Mouse (Mus musculus) stomach, embryonic 16.5 days (tissue): ENCODE data around the gene Dot1l. TPM values are rescaled to one million over a fixed set of nuclear protein-coding genes. Genes with fewer than 3 reads are reported as not detected.

Source experiments
- ATAC-seq: fragments of 200-750 bp; cut with Nextera tagmentation; 2 replicates; pipeline ENCODE4 v1.8.0; 2017; ENCODE audit warnings: moderate number of reproducible peaks, moderate TSS enrichment; ENCODE audit not compliant: insufficient read depth, low FRiP score
- H3K27ac ChIP-seq: fragments of 300-500 bp; sonication (generic); 2 replicates; pipeline ENCODE4 v1.5.1; 2014; ENCODE audit warnings: low read length
- H3K27me3 ChIP-seq: fragments of 300-500 bp; sonication (generic); 2 replicates; pipeline ENCODE4 v1.6.1; 2014; ENCODE audit warnings: low read length, control low read depth, mixed read lengths; ENCODE audit not compliant: control insufficient read depth, insufficient read depth
- H3K36me3 ChIP-seq: fragments of 300-500 bp; sonication (generic); 2 replicates; pipeline ENCODE4 v1.6.1; 2014; ENCODE audit warnings: low read length; ENCODE audit not compliant: control insufficient read depth, insufficient read depth
- H3K4me1 ChIP-seq: fragments of 300-500 bp; sonication (generic); 2 replicates; pipeline ENCODE4 v1.6.1; 2014; ENCODE audit warnings: low read length, control low read depth, mixed read lengths; ENCODE audit not compliant: control insufficient read depth, insufficient read depth
- H3K4me2 ChIP-seq: fragments of 300-500 bp; sonication (generic); 2 replicates; pipeline ENCODE4 v1.6.1; 2014; ENCODE audit warnings: low read depth, low read length, mixed read lengths
- H3K4me3 ChIP-seq: fragments of 300-500 bp; sonication (generic); replicated peaks from 2 replicates; pipeline ENCODE4 v1.5.1; 2014; ENCODE audit warnings: mild to moderate bottlenecking, low read length
- H3K9ac ChIP-seq: fragments of 300-500 bp; sonication (generic); 2 replicates; pipeline ENCODE4 v1.6.1; 2014; ENCODE audit warnings: low read length
- H3K9me3 ChIP-seq: fragments of 300-500 bp; sonication (generic); replicated peaks from 2 replicates; pipeline ENCODE4 v1.6.1; 2016; ENCODE audit warnings: low read length, control low read depth; ENCODE audit not compliant: control insufficient read depth
- WGBS: fragments of 180-500 bp; shearing (Covaris S2); extraction: QIAGEN DNeasy Blood & Tissue Kit; methylation state at CpG from one replicate; pipeline ENCODE4 v1.1.7; 2014; 5-methylcytosine and 5-hydroxymethylcytosine counted together
- polyA plus RNA-seq: library from polyadenylated mRNA; unstranded; fragments of >200 nt; fragmentation: Nextera tagmentation; extraction: Ambion mirVana; gene quantifications from 2 replicates; pipeline ENCODE4 v1.2.1, GENCODE M21; 2015

Dot1l gene
- polyA plus RNA-seq, 1 experiment from 2014 or later: 13.9 TPM

DNA sequence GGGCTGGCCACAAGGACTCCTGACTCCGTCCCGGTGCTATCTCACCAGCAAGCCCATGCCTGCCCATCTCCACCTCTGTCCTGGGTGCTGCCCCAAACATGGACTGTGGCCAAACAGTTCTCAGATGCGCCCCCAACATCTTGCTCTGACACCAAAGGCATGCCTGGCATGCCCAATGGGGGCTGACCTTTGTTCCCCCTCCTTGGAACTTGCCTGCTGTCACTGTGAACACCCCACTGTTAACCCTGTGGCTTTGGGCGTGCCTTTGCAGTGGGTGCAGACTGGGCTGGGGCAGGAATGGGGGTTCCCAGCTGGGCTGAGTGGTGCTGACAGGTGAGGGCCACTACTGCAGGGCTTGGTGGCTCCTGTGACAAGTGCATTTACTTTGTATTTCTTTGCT lies 38.8 kb downstream of the Dot1l start:
- ATAC-seq: no peak
- Histone ChIP-seq H3K27ac (no peak overlapping the region), H3K4me2 (no peak overlapping the region), H3K27me3 (no peaks in the 10 kb centered on the region), H3K4me1 (peaks cover 14% of the 10 kb centered on the region; the same call in 1 of the 2 replicates), H3K9ac (no peak overlapping the region), H3K9me3 (no peaks in the 10 kb centered on the region), H3K4me3 (no peak overlapping the region), H3K36me3 (peaks cover 29% of the 10 kb centered on the region)
- 75% methylated on average over 4 of the region's 4 CpGs for WGBS

DNA sequence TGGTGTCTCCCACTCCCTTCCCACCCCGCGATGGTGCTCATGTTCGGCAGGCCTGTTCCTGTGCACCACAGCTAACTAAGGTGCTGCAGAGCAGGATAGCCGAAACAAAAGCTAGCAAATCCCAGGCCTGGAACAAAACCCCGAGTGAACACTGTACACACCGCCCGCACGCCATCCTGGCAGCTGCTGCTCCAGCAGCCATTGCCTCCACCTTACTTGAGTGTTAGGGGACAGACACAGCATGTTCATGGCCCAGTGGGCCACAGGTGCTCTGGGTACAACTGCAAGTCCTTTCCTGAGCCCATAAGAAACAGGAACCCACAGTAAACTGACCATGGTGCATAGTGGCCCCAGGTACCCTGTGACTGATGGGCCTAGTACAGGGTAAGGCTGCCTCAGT lies 39.7 kb downstream of the Dot1l start:
- H3K9ac ChIP-seq: no peak overlapping the region
- H3K9me3 ChIP-seq: no peaks in the 10 kb centered on the region
- H3K4me1 ChIP-seq: peaks cover 20% of the 10 kb centered on the region
- H3K4me2 ChIP-seq: no peak overlapping the region
- no peaks in the 10 kb centered on the region for H3K27me3 ChIP-seq
- 78% methylated on average over 8 of the region's 8 CpGs for WGBS
- no peak overlapping the region for H3K4me3 ChIP-seq
- no peak for ATAC-seq
- H3K36me3 ChIP-seq: peaks cover 25% of the 10 kb centered on the region
- no peak overlapping the region for H3K27ac ChIP-seq

DNA sequence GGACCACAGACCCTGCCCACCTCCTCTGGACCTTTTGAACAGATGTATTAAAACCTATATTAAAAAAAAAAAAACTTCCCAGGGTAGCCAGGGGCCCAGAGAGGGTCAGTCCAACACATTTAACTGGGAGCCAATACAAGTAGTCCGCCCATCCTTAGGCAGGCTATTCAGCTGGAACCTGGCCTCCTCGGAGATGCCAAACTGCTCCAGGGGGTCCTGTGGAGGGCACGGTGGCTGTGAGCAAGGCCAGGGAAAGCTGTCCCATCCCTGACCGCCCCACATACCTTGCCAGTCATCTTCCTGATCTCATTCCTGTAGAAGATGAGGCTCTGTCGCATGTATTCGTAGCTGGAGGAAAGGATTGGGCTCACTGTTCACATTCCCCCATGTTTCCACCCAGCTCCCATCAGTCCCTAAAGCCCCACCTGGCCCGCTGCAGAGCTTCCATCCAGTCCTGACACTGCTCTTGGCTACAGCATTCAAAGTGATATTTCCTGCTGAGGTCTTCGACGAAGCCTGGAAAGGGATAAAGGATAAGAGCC lies 41.4 kb downstream of the Dot1l start:
- H3K4me1 ChIP-seq: peaks cover 26% of the 10 kb centered on the region
- peaks cover 11% of the 10 kb centered on the region; the same call in 1 of the 2 replicates for H3K36me3 ChIP-seq
- H3K4me2 ChIP-seq: peak overlapping the region; percentile 79; the same call in 1 of the 2 replicates
- H3K27me3 ChIP-seq: no peaks in the 10 kb centered on the region
- 85% methylated on average over 9 of the region's 9 CpGs for WGBS
- no peak overlapping the region for H3K27ac ChIP-seq
- no peaks in the 10 kb centered on the region for H3K9me3 ChIP-seq
- no peak for ATAC-seq
- peak overlapping the region; percentile 94; the same call in 1 of the 2 replicates for H3K4me3 ChIP-seq
- H3K9ac ChIP-seq: peak overlapping the region; percentile 99; the same call in 1 of the 2 replicates

DNA sequence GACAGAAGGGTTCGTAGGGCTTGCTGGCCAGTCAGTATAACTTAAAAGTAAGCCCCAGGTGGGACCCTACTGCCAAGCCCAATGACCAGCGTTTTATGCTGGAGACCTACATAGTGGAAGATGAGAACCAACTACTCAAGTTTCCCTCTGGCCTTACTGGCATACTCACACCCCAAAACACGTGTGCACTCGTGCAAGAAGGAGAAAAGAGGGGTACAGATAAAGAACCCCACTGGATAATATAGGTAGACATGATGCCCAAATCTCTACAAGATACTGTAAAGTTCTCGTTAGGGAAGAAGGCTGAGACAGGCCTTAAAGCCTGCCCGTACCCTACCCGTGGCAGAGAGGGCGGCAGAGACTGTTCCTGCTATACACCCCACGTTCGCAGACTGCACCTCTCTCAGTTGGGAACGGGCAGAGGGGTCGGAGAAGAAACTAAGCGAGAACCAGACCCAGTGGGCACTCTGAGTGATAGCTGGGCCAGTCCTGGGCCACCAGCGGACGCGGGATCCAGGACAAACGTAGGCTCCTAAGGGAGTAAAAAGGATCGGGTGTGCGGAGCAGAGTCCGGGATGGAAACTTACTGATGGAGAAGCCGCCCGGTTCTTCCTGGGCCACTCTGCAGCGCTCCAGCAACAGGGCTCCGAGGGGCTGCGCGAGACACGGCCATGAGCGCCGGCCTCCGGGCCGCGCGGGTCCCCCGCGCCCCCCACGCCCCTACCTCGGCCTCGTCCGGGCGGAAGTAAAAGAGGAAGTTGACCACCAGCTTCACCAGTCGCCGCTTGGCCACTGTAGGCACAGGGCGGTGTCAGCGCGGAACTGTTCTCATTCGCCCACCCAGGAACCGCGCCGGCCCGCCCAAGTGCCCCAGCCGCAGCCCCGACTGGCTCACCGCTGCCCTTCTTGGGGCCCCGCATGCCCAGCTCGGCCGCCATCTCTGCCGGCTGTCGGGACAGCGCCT lies 42.5 kb downstream of the Dot1l start:
- peaks cover 21% of the 10 kb centered on the region for H3K4me1 ChIP-seq
- ATAC-seq: peak; percentile 42
- no peaks in the 10 kb centered on the region for H3K9me3 ChIP-seq
- 3% methylated on average over 48 of the region's 59 CpGs for WGBS
- peaks cover 12% of the 10 kb centered on the region; the same call in 1 of the 2 replicates for H3K36me3 ChIP-seq
- no peaks in the 10 kb centered on the region for H3K27me3 ChIP-seq
- peak overlapping the region; percentile 94 for H3K4me3 ChIP-seq
- H3K9ac ChIP-seq: peak overlapping the region; percentile 99
- peak overlapping the region; percentile 98 for H3K27ac ChIP-seq
- H3K4me2 ChIP-seq: peak overlapping the region; percentile 79

DNA sequence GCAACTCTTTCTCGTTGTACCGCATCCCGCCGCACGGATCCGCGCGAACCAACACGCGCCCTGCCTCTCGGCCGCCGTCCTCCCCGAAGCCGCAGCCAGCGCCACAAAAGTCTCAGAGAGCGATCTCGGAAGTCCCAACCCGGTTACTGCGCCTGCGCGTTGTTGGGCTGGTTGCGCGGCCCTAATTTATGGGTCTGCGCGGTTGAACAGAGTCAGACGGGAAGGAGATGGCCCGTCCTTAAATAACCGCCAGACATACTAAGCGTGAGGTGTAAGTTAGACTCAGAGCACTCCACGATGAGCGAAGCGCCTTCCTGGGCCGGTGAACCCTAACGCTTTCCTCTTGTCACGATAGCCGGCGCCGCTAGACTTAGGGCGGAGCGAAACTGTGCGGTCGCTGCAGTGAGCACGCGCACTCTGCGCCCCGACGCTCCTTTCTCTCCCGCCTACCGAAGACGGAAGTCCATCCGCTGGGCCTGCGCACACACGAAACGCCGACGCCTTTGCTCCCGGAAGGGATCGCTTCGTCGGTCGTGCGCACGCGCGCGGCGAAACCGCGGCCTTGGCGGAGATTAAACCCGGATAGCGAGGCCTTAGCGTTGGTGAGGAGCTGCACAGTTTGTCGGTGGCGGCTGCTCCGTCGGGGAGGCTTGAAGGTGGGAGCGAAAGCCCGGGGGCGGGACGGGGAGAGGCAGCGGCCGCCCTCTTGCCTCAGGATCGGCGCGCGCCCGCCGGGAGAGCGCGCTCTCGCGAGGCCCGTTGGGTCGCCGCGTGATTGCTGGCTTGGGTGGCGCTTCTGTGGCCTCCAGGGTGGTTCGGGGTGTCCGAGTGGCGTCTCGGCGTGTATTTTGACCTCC lies 43.4 kb downstream of the Dot1l start, which contains the start of the genes Sf3a2 and Plekhj1:
Sf3a2 (plus strand) TSS at position 49 of the 857 bp plus-strand sequence.
Plekhj1 (minus strand) TSS at position 477 of the 857 bp plus-strand sequence.
- peak within 1 kb of the TSS; percentile 98 for H3K27ac ChIP-seq
- H3K9ac ChIP-seq: peak within 1 kb of the TSS; percentile 99
- peaks cover 21% of the 10 kb centered on the region; the same call in 1 of the 2 replicates for H3K36me3 ChIP-seq
- under 1% methylated on average over 104 of the region's 104 CpGs for whole genome bisulfite sequencing
- no peaks in the 10 kb centered on the region for H3K9me3 ChIP-seq
- peaks cover 21% of the 10 kb centered on the region for H3K4me1 ChIP-seq
- H3K27me3 ChIP-seq: no peaks in the 10 kb centered on the region
- H3K4me2 ChIP-seq: peak within 1 kb of the TSS; percentile 90
- peak within 1 kb of the TSS; percentile 94 for H3K4me3 ChIP-seq
- peak; percentile 94 for ATAC-seq

DNA sequence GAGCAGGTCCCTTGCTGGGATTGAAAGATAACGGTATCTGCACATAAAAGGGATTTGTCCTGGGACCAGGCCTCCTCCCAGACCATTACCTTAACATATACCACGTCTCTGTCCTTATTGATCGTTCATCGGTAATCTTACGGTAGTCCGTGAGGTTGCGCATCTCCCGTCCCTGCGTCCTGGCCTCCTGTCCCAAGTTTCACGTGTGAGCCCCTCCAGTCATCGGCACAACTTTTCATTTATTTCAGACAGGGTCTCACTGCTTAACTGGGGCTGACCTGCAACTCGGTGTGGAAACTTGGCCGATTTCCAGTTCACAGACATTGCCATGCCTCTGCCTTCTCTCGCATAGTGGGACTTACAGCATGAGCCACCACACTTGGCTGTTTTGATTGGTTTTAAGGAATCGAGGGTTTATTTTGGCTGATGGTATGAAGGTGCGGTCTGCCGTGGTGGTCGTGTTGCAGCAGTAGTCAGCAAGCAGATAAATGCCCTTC lies 44.1 kb downstream of the Dot1l start:
- H3K9ac ChIP-seq: peak overlapping the region; percentile 99
- 1% methylated on average over 18 of the region's 18 CpGs for WGBS
- H3K36me3 ChIP-seq: peaks cover 23% of the 10 kb centered on the region
- peak overlapping the region; percentile 94 for H3K4me3 ChIP-seq
- ATAC-seq: no peak
- H3K27ac ChIP-seq: peak overlapping the region; percentile 98
- H3K27me3 ChIP-seq: no peaks in the 10 kb centered on the region
- H3K4me2 ChIP-seq: peak overlapping the region; percentile 90
- H3K9me3 ChIP-seq: no peaks in the 10 kb centered on the region
- peaks cover 21% of the 10 kb centered on the region for H3K4me1 ChIP-seq

DNA sequence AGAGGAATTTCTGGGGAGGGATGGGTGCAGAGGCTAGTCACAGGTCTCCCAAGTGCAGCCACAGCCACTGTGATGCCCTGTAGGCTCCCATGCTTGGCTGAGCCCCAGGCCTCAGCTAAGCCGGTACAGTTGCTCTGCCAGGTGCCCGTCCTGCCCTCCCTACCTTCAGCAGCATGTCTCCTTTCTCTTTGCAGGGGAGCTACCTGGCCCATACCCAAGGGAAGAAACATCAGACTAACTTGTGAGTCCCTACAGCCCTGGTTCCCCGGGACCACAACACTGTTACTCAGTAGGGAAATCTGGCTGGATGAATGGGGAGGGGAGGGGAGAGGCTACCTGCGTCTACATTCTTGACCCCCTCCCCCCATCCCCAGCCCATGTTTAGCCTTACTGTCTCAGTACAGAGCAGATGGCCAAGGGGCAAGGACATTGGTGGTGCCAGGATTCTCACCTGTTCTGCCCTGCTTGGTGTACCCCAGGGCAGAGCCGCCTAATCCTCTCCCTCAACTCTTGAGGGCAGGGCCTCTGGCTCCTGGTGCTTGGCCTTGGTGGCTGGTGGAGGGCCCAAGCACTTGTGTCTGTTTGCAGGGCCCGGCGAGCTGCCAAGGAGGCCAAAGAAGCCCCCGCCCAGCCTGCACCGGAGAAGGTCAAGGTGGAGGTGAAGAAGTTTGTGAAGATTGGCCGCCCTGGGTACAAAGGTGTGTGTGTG lies 47.4 kb downstream of the Dot1l start:
- Histone ChIP-seq H3K9ac (no peak overlapping the region), H3K27ac (no peak overlapping the region), H3K27me3 (no peaks in the 10 kb centered on the region), H3K4me3 (no peak overlapping the region), H3K4me2 (no peak overlapping the region), H3K9me3 (no peaks in the 10 kb centered on the region), H3K4me1 (peaks cover 21% of the 10 kb centered on the region), H3K36me3 (peaks cover 26% of the 10 kb centered on the region)
- 90% methylated on average over 10 of the region's 10 CpGs for WGBS
- no peak for ATAC-seq

DNA sequence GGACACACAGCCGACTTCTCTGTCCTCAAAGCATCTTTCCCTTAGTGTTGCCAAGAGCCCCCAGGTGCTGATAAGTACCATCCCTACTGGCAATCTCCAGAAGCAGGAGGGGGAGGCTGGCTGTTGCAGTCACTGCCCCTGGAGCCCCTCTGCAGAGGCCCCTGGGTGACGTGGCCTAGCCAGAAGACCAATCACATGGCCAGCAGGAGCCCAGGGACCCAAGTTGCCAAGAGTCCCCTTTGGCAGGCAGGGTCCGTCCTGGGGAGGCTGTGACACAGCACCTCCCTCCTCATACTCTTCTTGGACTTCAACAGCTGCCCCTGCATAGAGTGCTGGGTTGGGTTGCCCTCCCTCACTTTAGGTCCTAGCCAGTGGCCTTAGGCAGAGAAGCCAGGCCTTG lies 48.0 kb downstream of the Dot1l start:
- H3K4me2 ChIP-seq: no peak overlapping the region
- no peak overlapping the region for H3K27ac ChIP-seq
- ATAC-seq: no peak
- no peak overlapping the region for H3K9ac ChIP-seq
- H3K4me1 ChIP-seq: peaks cover 22% of the 10 kb centered on the region
- 79% methylated on average over 3 of the region's 3 CpGs for WGBS
- peaks cover 26% of the 10 kb centered on the region for H3K36me3 ChIP-seq
- H3K4me3 ChIP-seq: no peak overlapping the region
- H3K27me3 ChIP-seq: no peaks in the 10 kb centered on the region
- no peaks in the 10 kb centered on the region for H3K9me3 ChIP-seq
